Mouse (Mus musculus) testis, postnatal 10 days (tissue): ENCODE measurements at regions not wholly inside any gene's neighbourhood (a gene's known extent, or its start where the extent isn't known, plus 50 kb on each side); places are given as distances from the start of the nearest gene placed in this dataset.

Source experiments
- DNase-seq: peaks from one replicate; pipeline ENCODE4 v3.0.0; 2021; ENCODE audit warnings: low spot score

DNA sequence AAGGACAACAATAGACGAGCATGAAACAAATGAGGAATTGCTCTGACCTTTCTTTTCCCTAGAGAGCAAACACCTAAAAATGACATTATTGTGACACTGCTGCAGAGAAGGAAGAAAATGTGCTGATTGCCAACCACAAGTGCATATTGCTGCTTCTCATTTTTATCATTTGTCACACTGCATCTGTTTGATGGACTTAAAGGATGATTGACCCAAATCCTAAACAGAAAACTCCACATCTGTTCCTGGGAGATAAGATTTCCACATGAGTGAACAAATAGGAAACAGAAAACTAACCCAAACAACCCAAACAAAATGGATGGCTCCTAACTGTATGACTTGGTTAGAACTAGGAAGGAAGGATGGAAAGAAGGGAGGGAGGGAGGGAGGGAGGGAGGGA is 118.5 kb downstream of the Ccdc50 start:
- DNase-seq: no peak

DNA sequence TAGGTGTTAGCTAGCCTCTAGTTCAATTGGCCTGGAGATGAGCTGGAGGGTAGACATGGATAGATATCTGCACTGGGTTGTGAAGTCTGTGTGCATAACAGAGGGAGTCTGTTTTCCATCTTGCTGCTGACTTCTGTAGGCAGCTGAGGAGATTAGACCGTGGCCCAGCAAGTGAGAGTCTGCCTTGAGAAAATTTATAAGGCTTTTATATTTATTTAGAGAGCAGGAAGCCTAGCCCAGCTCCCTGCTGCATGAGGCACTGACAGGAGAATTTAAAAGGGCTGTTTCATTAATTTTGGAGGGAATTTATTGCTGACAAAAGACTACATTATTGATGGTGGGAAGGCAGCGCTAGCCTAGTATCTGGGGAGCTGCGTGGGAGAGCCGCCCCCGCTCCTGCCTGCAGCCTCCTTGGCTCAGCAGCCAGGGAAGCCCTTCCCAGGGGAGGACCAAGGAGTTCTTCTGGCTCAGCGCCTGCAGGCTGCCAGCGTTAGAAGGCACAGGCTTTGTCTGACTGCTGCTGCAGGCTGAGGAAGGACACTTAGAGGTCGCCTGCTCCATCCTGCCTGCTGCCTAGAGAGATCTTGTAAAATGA is 135.0 kb downstream of the Ccdc50 start:
- peak; percentile 73 for DNase-seq

DNA sequence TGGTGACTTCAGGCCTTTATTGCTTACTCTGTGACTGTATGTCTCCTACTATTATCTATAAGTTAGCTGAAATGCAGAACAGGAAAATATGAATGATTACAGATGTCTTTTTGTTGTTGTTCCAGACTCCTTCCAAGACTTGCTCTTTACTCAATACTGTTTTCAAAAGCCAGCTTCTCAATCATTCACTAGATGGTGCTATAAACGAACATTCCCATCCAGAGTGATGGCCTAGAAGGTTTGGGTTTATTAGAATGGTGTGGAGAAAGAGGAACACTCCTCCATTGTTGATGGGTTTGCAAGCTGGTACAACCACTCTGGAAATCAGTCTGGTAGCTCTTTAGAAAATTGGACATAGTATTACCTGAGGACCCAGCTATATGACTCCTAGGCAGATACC is 138.0 kb downstream of the Ccdc50 start:
- no peak for DNase-seq

DNA sequence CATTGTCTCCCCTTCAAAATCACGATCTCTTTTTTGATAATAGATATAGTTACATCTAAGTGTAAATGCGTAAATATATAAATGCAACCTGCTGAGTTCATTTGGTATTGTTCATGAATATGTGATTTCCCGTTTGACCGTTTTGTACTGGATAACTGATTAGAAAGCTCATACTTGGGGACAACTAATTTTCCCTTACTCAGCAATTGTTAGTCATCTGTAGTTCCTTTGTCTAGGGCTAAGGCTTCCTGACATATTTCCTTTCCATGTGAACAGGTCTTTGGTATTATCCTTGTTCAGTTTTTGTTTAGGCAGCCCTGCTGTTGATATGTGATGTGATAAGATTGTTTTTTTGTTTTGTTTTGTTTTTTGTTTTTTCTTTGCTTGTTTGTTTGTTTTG is 142.0 kb downstream of the Ccdc50 start:
- no peak for DNase-seq
